In the genomic region with DNA sequence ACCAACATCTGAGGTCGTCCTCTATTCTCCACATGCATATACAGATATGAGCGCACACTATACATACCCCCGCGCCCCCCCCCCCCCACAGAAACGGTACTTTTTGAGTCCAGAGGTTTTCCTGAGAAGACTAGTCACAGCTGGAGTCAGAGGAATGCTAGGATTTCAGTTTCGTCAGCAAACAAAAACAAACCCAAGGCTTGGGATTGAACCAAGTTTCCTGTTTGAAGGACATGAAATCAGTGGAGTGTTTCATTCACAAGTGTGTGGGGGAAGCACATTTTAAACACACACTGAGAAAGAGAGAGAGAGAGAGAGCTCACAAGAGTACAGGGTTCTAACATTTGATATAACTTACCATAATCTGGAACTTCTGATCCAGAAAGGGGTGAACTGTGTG, we compare ENCODE assay signal across 25 mouse cellular contexts. TPM values are rescaled to one million over a fixed set of nuclear protein-coding genes. Genes with fewer than 3 reads are reported as not detected.
DNase-seq lines count a peak whose midpoint lies in the region; ATAC-seq and TF ChIP-seq lines count a peak whose summit lies in the region.
"Had no signal": no experiment of that assay in that cellular context is flagged by ENCODE, and none has a peak within 500 bp of the region (broad histone marks: within the 10 kb centered on the region; RNA-seq: fewer than 3 reads in every experiment).

No protein-coding gene starts in this region.

- H3K9me3 ChIP-seq in limb, embryonic 12.5 days: no peaks in the 10 kb centered on the region
- no peaks in the 10 kb centered on the region for H3K9me3 ChIP-seq in limb, embryonic 10.5 days (replicated peaks)
- H3K9me3 ChIP-seq in midbrain, embryonic 11.5 days (ENCODE audit: control insufficient read depth, low read length): no peaks in the 10 kb centered on the region
- H3K9me3 ChIP-seq in midbrain, embryonic 15.5 days: no peaks in the 10 kb centered on the region
- H3K9me3 ChIP-seq: heart, embryonic 13.5 days; midbrain, embryonic 12.5 days; neural tube, embryonic 13.5 days had no signal

- DNase-seq in kidney, adult 2 months: peak; percentile 56
- no peak for DNase-seq in kidney, postnatal 4 days
- no peak for DNase-seq in limb, embryonic 10.5 days (ENCODE audit: low spot score)
- peak; percentile 69 for DNase-seq in midbrain, embryonic 11.5 days (ENCODE audit: low spot score, missing footprints)
- DNase-seq in thymus, postnatal 4 days: no peak
- DNase-seq: adrenal gland, postnatal 14 days; cerebellum, adult 11-12 months; cerebellum, adult 9-11 months; forebrain, postnatal 0 days; heart, postnatal 10 days; right cerebral cortex, postnatal 4 days; thymus, adult 18-20 months; thymus, postnatal 25 days had no signal

- H3K36me3 ChIP-seq in kidney, adult 2 months (ENCODE audit: control insufficient read depth, insufficient read depth, low read length): peaks cover 3% of the 10 kb centered on the region; the same call in 1 of the 2 replicates
- H3K36me3 ChIP-seq in limb, embryonic 12.5 days: no peaks in the 10 kb centered on the region
- no peaks in the 10 kb centered on the region for H3K36me3 ChIP-seq in limb, embryonic 10.5 days
- H3K36me3 ChIP-seq in midbrain, embryonic 11.5 days (ENCODE audit: control insufficient read depth, insufficient read depth, low read length): no peaks in the 10 kb centered on the region
- H3K36me3 ChIP-seq in midbrain, embryonic 15.5 days (replicated peaks): no peaks in the 10 kb centered on the region
- H3K36me3 ChIP-seq: heart, embryonic 13.5 days; midbrain, embryonic 12.5 days; neural tube, embryonic 13.5 days had no signal

- no peak for ATAC-seq in limb, embryonic 12.5 days (ENCODE audit: insufficient number of reproducible peaks, insufficient read depth, low FRiP score, low TSS enrichment, low read depth)
- no peak for ATAC-seq in midbrain, embryonic 11.5 days (ENCODE audit: low FRiP score)
- no peak for ATAC-seq in midbrain, embryonic 15.5 days (replicated peaks)
- ATAC-seq: forebrain, postnatal 0 days; intestine, postnatal 0 days had no signal

- TF ChIP-seq CTCF in kidney, adult 2 months (conservative IDR thresholded peaks at IDR 0.05; ENCODE audit: insufficient read depth, insufficient read length, low read depth, low read length): no peak

- no peak overlapping the region for H3K4me3 ChIP-seq in kidney, adult 2 months (ENCODE audit: insufficient read depth, low read depth, low read length)
- H3K4me3 ChIP-seq in limb, embryonic 12.5 days (replicated peaks): no peak overlapping the region
- H3K4me3 ChIP-seq in limb, embryonic 10.5 days: no peak overlapping the region
- no peak overlapping the region for H3K4me3 ChIP-seq in midbrain, embryonic 11.5 days (ENCODE audit: low read depth, low read length)
- no peak overlapping the region for H3K4me3 ChIP-seq in midbrain, embryonic 15.5 days
- H3K4me3 ChIP-seq: erythroblast, embryonic 14.5 days; heart, embryonic 13.5 days; midbrain, embryonic 12.5 days; neural tube, embryonic 13.5 days had no signal

- peak overlapping the region; percentile 22; the same call in 1 of the 2 replicates for H3K27ac ChIP-seq in kidney, adult 2 months (ENCODE audit: insufficient read depth, low read depth, low read length)
- H3K27ac ChIP-seq in limb, embryonic 12.5 days: peak overlapping the region; percentile 17; the same call in 1 of the 2 replicates
- no peak overlapping the region for H3K27ac ChIP-seq in limb, embryonic 10.5 days
- H3K27ac ChIP-seq in midbrain, embryonic 11.5 days (ENCODE audit: low read depth, low read length): no peak overlapping the region
- H3K27ac ChIP-seq in midbrain, embryonic 15.5 days: no peak overlapping the region
- H3K27ac ChIP-seq: heart, embryonic 13.5 days; hindbrain, embryonic 14.5 days; midbrain, embryonic 12.5 days; stomach, postnatal 0 days had no signal

- no peak for TF ChIP-seq POLR2A in kidney, adult 2 months (IDR thresholded peaks at IDR 0.05; ENCODE audit: low read depth, low read length)

- H3K4me2 ChIP-seq in limb, embryonic 12.5 days: no peak overlapping the region
- no peak overlapping the region for H3K4me2 ChIP-seq in midbrain, embryonic 11.5 days
- H3K4me2 ChIP-seq in midbrain, embryonic 15.5 days: no peak overlapping the region
- H3K4me2 ChIP-seq: heart, embryonic 13.5 days; hindbrain, embryonic 14.5 days; liver, embryonic 11.5 days; midbrain, embryonic 12.5 days; neural tube, embryonic 13.5 days had no signal

- H3K4me1 ChIP-seq in kidney, adult 2 months (ENCODE audit: control insufficient read depth, insufficient read depth, low read length): peaks cover 3% of the 10 kb centered on the region; the same call in 1 of the 2 replicates
- H3K4me1 ChIP-seq in limb, embryonic 12.5 days (replicated peaks): peaks cover 30% of the 10 kb centered on the region
- H3K4me1 ChIP-seq in limb, embryonic 10.5 days: peaks cover 28% of the 10 kb centered on the region
- H3K4me1 ChIP-seq in midbrain, embryonic 11.5 days (ENCODE audit: control insufficient read depth, insufficient read depth, low read length): no peaks in the 10 kb centered on the region
- no peaks in the 10 kb centered on the region for H3K4me1 ChIP-seq in midbrain, embryonic 15.5 days
- H3K4me1 ChIP-seq: heart, embryonic 13.5 days; midbrain, embryonic 12.5 days had no signal

- no peaks in the 10 kb centered on the region for H3K27me3 ChIP-seq in kidney, adult 2 months (replicated peaks; ENCODE audit: control insufficient read depth, insufficient read depth, low read length)
- H3K27me3 ChIP-seq in limb, embryonic 12.5 days: no peaks in the 10 kb centered on the region
- H3K27me3 ChIP-seq in limb, embryonic 10.5 days (ENCODE audit: low read depth, poor library complexity, severe bottlenecking): no peaks in the 10 kb centered on the region
- H3K27me3 ChIP-seq in midbrain, embryonic 11.5 days (ENCODE audit: control insufficient read depth, insufficient read depth, low read length): no peaks in the 10 kb centered on the region
- H3K27me3 ChIP-seq in midbrain, embryonic 15.5 days (replicated peaks): no peaks in the 10 kb centered on the region
- H3K27me3 ChIP-seq: heart, embryonic 13.5 days; midbrain, embryonic 12.5 days; neural tube, embryonic 13.5 days had no signal

- WGBS in kidney, adult 2 months: 44% methylated on average over 6 of the region's 6 CpGs
- WGBS in limb, embryonic 12.5 days: 72% methylated on average over 6 of the region's 6 CpGs
- WGBS in limb, embryonic 10.5 days: 83% methylated on average over 6 of the region's 6 CpGs
- WGBS in midbrain, embryonic 11.5 days: 79% methylated on average over 6 of the region's 6 CpGs
- WGBS in midbrain, embryonic 15.5 days: 74% methylated on average over 6 of the region's 6 CpGs

- H3K9ac ChIP-seq in limb, embryonic 12.5 days (replicated peaks): no peak overlapping the region
- H3K9ac ChIP-seq in midbrain, embryonic 11.5 days (ENCODE audit: low read length): no peak overlapping the region
- no peak overlapping the region for H3K9ac ChIP-seq in midbrain, embryonic 15.5 days
- H3K9ac ChIP-seq: forebrain, postnatal 0 days; heart, embryonic 13.5 days; hindbrain, embryonic 14.5 days; midbrain, embryonic 12.5 days; neural tube, embryonic 13.5 days had no signal

RNA-seq across cellular contexts. Expression of gene Fbp2, which starts 5.5 kb away (rescaled TPM):
- 28.8 and 35.3 TPM in 2 replicates for polyA plus RNA-seq in kidney, adult 2 months (2012; rRNA removed)
- 0.73 and 1.1 TPM in 2 replicates for polyA plus RNA-seq in limb, embryonic 12.5 days (2016; fragmentation: Nextera tagmentation; extraction: Ambion mirVana)
- polyA plus RNA-seq in limb, embryonic 10.5 days (2016; fragmentation: Nextera tagmentation; extraction: Ambion mirVana): 0.14 and 0.38 TPM in 2 replicates
- 0.12 and 0.15 TPM in 2 replicates for polyA plus RNA-seq in midbrain, embryonic 11.5 days (2014; fragmentation: Nextera tagmentation; extraction: Ambion mirVana)
- polyA plus RNA-seq in midbrain, embryonic 15.5 days (2015; fragmentation: Nextera tagmentation; extraction: Ambion mirVana): 1.1 and 1.3 TPM in 2 replicates
- polyA plus RNA-seq: erythroblast, embryonic 14.5 days; forebrain, embryonic 11.5 days; heart, embryonic 13.5 days; liver, embryonic 11.5 days; midbrain, embryonic 12.5 days; spleen, adult 2 months had no signal

RNA-seq across cellular contexts. Expression of gene Fbp1, which starts 24.3 kb away (rescaled TPM):
- polyA plus RNA-seq in kidney, adult 2 months (2012; rRNA removed): 1,525 and 1,684 TPM in 2 replicates
- polyA plus RNA-seq in limb, embryonic 12.5 days (2016; fragmentation: Nextera tagmentation; extraction: Ambion mirVana): 0.61 and 0.80 TPM in 2 replicates
- polyA plus RNA-seq in limb, embryonic 10.5 days (2016; fragmentation: Nextera tagmentation; extraction: Ambion mirVana): not detected in 2 replicates
- polyA plus RNA-seq in midbrain, embryonic 11.5 days (2014; fragmentation: Nextera tagmentation; extraction: Ambion mirVana): not detected in 2 replicates
- 0.30 and 0.61 TPM in 2 replicates for polyA plus RNA-seq in midbrain, embryonic 15.5 days (2015; fragmentation: Nextera tagmentation; extraction: Ambion mirVana)
- polyA plus RNA-seq: erythroblast, embryonic 14.5 days; forebrain, embryonic 11.5 days; liver, embryonic 11.5 days; midbrain, embryonic 12.5 days had no signal

Comparison
In these comparisons a context has a peak if more than half of its experiments do, and no peak if none do; other contexts are left out.
1. DNase-seq: peak in kidney, adult 2 months (single experiment) and midbrain, embryonic 11.5 days (single experiment); none in kidney, postnatal 4 days (0 of 2), limb, embryonic 10.5 days (single experiment) and thymus, postnatal 4 days (single experiment).
2. H3K27ac ChIP-seq: peak in kidney, adult 2 months (single experiment) and limb, embryonic 12.5 days (single experiment); none in limb, embryonic 10.5 days (single experiment), midbrain, embryonic 11.5 days (single experiment) and midbrain, embryonic 15.5 days (single experiment).
3. RNA of gene Fbp2, which starts 5.5 kb away (polyA plus RNA-seq): 28.8 to 35.3 TPM in kidney, adult 2 months; 0.73 to 1.1 TPM in limb, embryonic 12.5 days, 1.1 to 1.3 TPM in midbrain, embryonic 15.5 days, 0.14 to 0.38 TPM in limb, embryonic 10.5 days and 0.12 to 0.15 TPM in midbrain, embryonic 11.5 days; every median in the first group is over 10 times any median in the second.
4. RNA of gene Fbp1, which starts 24.3 kb away (polyA plus RNA-seq): 1,525 to 1,684 TPM in kidney, adult 2 months; 0.61 to 0.80 TPM in limb, embryonic 12.5 days, 0.30 to 0.61 TPM in midbrain, embryonic 15.5 days, not detected in limb, embryonic 10.5 days and not detected in midbrain, embryonic 11.5 days; every median in the first group is over 100 times any median in the second.